Mouse (Mus musculus) liver, adult 2 months (tissue): ENCODE data around the gene Cacna1i. TPM values are rescaled to one million over a fixed set of nuclear protein-coding genes. Genes with fewer than 3 reads are reported as not detected.

ENCODE experiments used
- DNase-seq: peaks from one replicate; pipeline ENCODE4 v3.0.0-alpha.2; 2011; ENCODE audit warnings: low read depth, low spot score; ENCODE audit errors: extremely low read depth
- H3K27ac ChIP-seq: fragments of 200-500 bp; replicated peaks from 2 replicates; pipeline ENCODE4 v1.5.1; 2012; ENCODE audit warnings: low read depth, mild to moderate bottlenecking, control low read depth, inconsistent platforms, low read length; ENCODE audit not compliant: insufficient read depth
- H3K27me3 ChIP-seq: fragments of 200-500 bp; 2 replicates; pipeline ENCODE4 v1.6.1; 2012; ENCODE audit warnings: mild to moderate bottlenecking, moderate library complexity, low read length, inconsistent platforms; ENCODE audit not compliant: control insufficient read depth, insufficient read depth
- H3K36me3 ChIP-seq: fragments of 200-500 bp; 2 replicates; pipeline ENCODE4 v1.6.1; 2012; ENCODE audit warnings: low read length, inconsistent platforms; ENCODE audit not compliant: control insufficient read depth, insufficient read depth
- H3K4me1 ChIP-seq: fragments of 200-500 bp; 2 replicates; pipeline ENCODE4 v1.6.1; 2011; ENCODE audit warnings: low read length; ENCODE audit not compliant: control insufficient read depth, insufficient read depth
- H3K4me3 ChIP-seq: fragments of 200-500 bp; 2 replicates; pipeline ENCODE4 v1.5.1; 2011; ENCODE audit warnings: low read depth, mild to moderate bottlenecking, control low read depth, low read length, moderate library complexity; ENCODE audit not compliant: insufficient read depth
- H3K79me2 ChIP-seq: fragments of 200-500 bp; 2 replicates; pipeline ENCODE4 v1.6.1; 2012; ENCODE audit warnings: inconsistent platforms, mild to moderate bottlenecking, low read length, moderate library complexity; ENCODE audit not compliant: control insufficient read depth, insufficient read depth
- H3K9ac ChIP-seq: fragments of 200-500 bp; 2 replicates; pipeline ENCODE4 v1.6.1; 2012; ENCODE audit warnings: low read depth, mild to moderate bottlenecking, control low read depth, inconsistent platforms, low read length
- CTCF ChIP-seq: fragments of 200-500 bp; IDR thresholded peaks from 2 replicates; pipeline ENCODE4 v1.5.1; 2011; ENCODE audit warnings: low read depth, low read length, control low read depth
- POLR2A ChIP-seq: fragments of 200-500 bp; IDR thresholded peaks from 2 replicates; pipeline ENCODE4 v1.6.1; 2011; ENCODE audit warnings: low read length, control low read depth; ENCODE audit not compliant: insufficient read depth; ENCODE audit errors: extremely low read depth
- WGBS: fragments of 180-500 bp; shearing (Covaris S2); methylation state at CpG from one replicate; pipeline ENCODE4 v1.1.7; 2018; 5-methylcytosine and 5-hydroxymethylcytosine counted together
- polyA plus RNA-seq: library from polyadenylated mRNA; depleted of rRNA; stranded (reverse); fragments of >200 nt; gene quantifications from 2 replicates; pipeline ENCODE4 v1.2.3, GENCODE M21; 2012
- total RNA-seq: library from RNA; depleted of rRNA; stranded (reverse); fragments of >200 nt; gene quantifications from 2 replicates; pipeline ENCODE4 v1.2.3, GENCODE M21; 2014

Gene Cacna1i
- total and polyA plus RNA-seq, 2 experiments, result under 0.01 to 0.09 TPM

DNA sequence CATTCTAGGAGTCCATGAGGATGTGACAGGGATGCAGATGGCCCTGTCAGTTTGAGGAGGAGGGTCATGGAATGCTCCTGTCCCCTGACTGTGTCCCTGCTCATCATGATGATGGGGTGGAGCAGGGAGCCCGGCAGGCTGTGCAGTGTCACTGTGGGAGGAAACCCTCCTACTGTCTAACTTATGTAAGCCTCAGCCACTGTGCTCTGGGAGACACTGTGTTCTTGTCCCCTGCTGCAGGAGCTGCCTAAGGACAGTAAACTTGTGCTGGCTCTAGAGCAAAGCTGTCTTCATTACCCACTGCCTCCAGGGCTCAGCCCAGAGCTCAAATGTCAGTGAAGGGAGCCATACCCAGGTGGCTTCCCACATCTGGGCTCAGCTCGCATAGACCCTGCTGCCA is 131.1 kb downstream of the Cacna1i start:
- no peak for TF ChIP-seq CTCF
- no peak for TF ChIP-seq POLR2A
- 76% methylated on average over 2 of the region's 2 CpGs for WGBS
- H3K9ac ChIP-seq, result no peak overlapping the region
- H3K27ac ChIP-seq, result no peak overlapping the region
- H3K4me1 ChIP-seq, result peaks cover 3% of the 10 kb centered on the region
- H3K27me3 ChIP-seq, result no peaks in the 10 kb centered on the region
- no peak for DNase-seq
- no peaks in the 10 kb centered on the region for H3K36me3 ChIP-seq
- no peaks in the 10 kb centered on the region for H3K79me2 ChIP-seq
- H3K4me3 ChIP-seq, result no peak overlapping the region

DNA sequence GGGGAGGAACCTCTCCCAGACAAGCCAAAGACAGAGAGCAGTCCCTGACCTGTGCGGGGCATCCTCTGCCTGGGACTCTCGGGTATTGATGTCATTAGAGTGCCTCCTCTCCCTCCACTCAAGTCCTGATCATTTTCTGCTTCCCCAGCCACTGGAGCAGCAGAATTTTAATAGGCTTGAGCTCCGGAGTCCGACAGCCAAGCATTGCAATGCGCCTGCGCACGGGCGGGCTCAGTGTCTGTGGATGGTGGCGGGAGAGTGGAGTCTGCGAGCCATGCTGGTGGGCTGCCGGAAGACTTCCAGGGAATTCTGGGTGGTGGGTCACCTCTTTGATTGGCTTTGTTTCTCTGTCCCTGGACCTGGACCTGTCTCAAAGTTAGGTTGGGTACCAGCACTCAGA is 143.3 kb downstream of the Cacna1i start:
- Histone ChIP-seq H3K36me3 (no peaks in the 10 kb centered on the region), H3K79me2 (no peaks in the 10 kb centered on the region), H3K4me1 (no peaks in the 10 kb centered on the region), H3K4me3 (no peak overlapping the region), H3K27me3 (no peaks in the 10 kb centered on the region), H3K9ac (no peak overlapping the region), H3K27ac (no peak overlapping the region)
- TF ChIP-seq POLR2A (no peak), CTCF (no peak)
- 86% methylated on average over 11 of the region's 11 CpGs for WGBS
- DNase-seq, result no peak

DNA sequence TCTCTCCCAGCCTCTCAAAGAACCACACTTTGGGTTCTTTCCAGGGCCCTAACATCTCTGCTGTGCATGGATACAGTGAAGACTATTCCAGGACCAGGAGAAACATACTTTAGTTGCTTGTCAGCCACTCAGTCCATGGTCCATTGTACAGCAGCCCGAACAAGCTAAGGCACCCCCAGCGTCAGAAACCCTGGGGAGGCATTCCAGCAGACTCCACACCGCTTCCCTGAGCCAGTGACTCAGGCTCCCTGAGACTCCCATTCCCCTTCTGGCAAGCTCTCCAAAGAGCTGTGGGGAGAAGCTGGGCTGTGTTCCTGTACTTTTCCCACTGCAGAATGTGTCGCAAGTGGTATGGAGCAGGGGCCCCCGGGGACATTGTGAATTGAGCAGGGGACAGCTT is 149.9 kb downstream of the Cacna1i start:
- H3K27ac ChIP-seq, result no peak overlapping the region
- H3K4me3 ChIP-seq, result no peak overlapping the region
- WGBS, result 76% methylated on average over 5 of the region's 5 CpGs
- H3K4me1 ChIP-seq, result no peaks in the 10 kb centered on the region
- no peak overlapping the region for H3K9ac ChIP-seq
- H3K27me3 ChIP-seq, result no peaks in the 10 kb centered on the region
- no peaks in the 10 kb centered on the region for H3K36me3 ChIP-seq
- no peaks in the 10 kb centered on the region for H3K79me2 ChIP-seq
- TF ChIP-seq POLR2A (no peak), CTCF (no peak)
- DNase-seq, result no peak

DNA sequence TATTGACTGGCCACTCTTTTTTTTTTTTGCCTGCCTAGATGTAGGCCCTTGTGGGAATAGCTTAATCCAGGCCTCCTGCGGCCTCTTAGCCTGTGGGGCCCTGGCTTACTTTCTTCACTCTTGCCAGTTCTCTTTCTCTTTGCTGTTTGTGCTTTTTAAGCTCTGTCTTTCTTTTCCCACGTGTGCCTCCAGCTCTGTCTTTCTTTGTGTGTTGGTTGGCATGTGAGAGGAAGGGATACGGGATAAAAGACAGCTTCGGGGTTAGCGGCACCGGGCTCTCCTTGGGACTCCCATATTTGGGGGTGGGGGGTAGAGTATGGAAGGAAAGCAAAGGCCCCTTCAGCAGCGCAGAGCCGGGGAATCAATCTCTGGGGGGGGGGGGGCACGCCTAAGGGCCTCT is 151.0 kb downstream of the Cacna1i start:
- H3K79me2 ChIP-seq, result no peaks in the 10 kb centered on the region
- H3K27me3 ChIP-seq, result no peaks in the 10 kb centered on the region
- H3K36me3 ChIP-seq, result no peaks in the 10 kb centered on the region
- no peak overlapping the region for H3K9ac ChIP-seq
- H3K4me3 ChIP-seq, result no peak overlapping the region
- no peaks in the 10 kb centered on the region for H3K4me1 ChIP-seq
- TF ChIP-seq POLR2A (no peak), CTCF (no peak)
- H3K27ac ChIP-seq, result no peak overlapping the region
- DNase-seq, result no peak
- WGBS, result 89% methylated on average over 9 of the region's 9 CpGs

DNA sequence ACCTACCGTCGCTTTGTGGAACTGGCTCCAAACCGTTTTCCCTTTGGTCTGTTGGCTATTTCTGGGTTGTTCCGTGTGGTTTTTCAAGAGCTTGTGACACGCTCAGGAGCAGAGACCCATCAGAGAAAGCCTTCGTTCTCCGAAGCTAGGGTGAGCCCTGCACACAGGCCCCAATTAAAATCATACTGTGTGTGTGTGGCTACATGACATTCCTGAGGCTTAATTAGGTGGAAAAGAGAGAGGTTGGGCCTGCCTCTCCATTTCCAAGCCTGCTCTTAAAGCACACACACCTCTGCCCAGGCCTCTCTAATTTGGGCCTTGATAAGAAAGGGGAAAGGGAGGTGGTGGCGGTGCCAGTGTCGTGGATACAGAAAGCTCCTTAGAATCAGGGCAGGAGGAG is 151.4 kb downstream of the Cacna1i start:
- WGBS, result 89% methylated on average over 9 of the region's 9 CpGs
- no peaks in the 10 kb centered on the region for H3K79me2 ChIP-seq
- H3K36me3 ChIP-seq, result no peaks in the 10 kb centered on the region
- TF ChIP-seq POLR2A (no peak), CTCF (no peak)
- H3K27ac ChIP-seq, result no peak overlapping the region
- H3K27me3 ChIP-seq, result no peaks in the 10 kb centered on the region
- DNase-seq, result no peak
- no peak overlapping the region for H3K9ac ChIP-seq
- H3K4me3 ChIP-seq, result no peak overlapping the region
- H3K4me1 ChIP-seq, result no peaks in the 10 kb centered on the region

GRCm38 (mm10) chr15:80440195-80440594 is 153.2 kb downstream of the Cacna1i start:
- Histone ChIP-seq H3K4me1 (no peaks in the 10 kb centered on the region), H3K9ac (no peak overlapping the region)
- WGBS, result 72% methylated on average over 6 of the region's 6 CpGs

More at GRCm38 (mm10) chr15:80440195-80440594, 153.2 kb downstream of the Cacna1i start:
- Histone ChIP-seq H3K27me3 (no peaks in the 10 kb centered on the region), H3K79me2 (no peaks in the 10 kb centered on the region), H3K4me3 (no peak overlapping the region), H3K36me3 (no peaks in the 10 kb centered on the region), H3K27ac (no peak overlapping the region)
- DNase-seq, result no peak
- TF ChIP-seq POLR2A (no peak), CTCF (no peak)
